Mouse (Mus musculus): ENCODE data around the gene Mvb12b.

DNA sequence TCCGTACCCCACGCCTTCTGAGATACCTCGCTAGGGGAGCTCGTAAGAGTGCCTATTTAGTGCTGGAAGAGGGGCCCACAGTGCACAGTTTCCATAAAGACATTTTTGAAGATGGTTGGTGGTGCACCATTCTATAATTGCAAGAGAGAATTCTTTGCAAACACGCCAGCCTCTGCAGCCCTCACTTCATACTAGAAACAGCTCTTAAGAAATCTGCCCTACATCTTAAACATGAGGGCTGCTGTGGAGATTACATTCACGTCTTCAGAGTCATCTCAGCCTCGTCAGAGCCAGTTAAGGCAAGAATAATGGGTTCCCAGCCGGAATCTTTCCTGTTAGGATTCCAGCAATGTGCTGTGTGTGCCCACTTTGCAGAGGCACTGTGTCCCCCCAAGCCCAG is 52.7 kb downstream of the Mvb12b start:
- TF ChIP-seq GATA1 (IDR thresholded peaks at IDR 0.05; ENCODE audit: low read length) (no peak), TAL1 (IDR thresholded peaks at IDR 0.05; ENCODE audit: low read length) (no peak)
